Mouse (Mus musculus) liver, embryonic 14.5 days (tissue): ENCODE measurements around the gene Plxnb1. TPM values are rescaled to one million over a fixed set of nuclear protein-coding genes. Genes with fewer than 3 reads are reported as not detected.

Experiments used
- ATAC-seq: fragments of 200-750 bp; cut with Nextera tagmentation; 2 replicates; pipeline ENCODE4 v1.8.0; 2017; ENCODE audit warnings: moderate number of reproducible peaks, mild to moderate bottlenecking, moderate library complexity; ENCODE audit not compliant: insufficient read depth
- DNase-seq, 3 experiments: peaks; one replicate each; pipeline ENCODE4 v3.0.0-alpha.2; 2012 to 2013; ENCODE audit warnings: low read depth in 3 of 3, low spot score in 3 of 3
- H3K27ac ChIP-seq: fragments of 300-500 bp; sonication (generic); 2 replicates; pipeline ENCODE4 v1.5.1; 2014; ENCODE audit warnings: moderate library complexity, mild to moderate bottlenecking, control low read depth, inconsistent platforms
- H3K27me3 ChIP-seq: fragments of 300-500 bp; sonication (generic); 2 replicates; pipeline ENCODE4 v1.6.1; 2014; ENCODE audit warnings: mild to moderate bottlenecking, low read length, moderate library complexity; ENCODE audit not compliant: control insufficient read depth, insufficient read depth
- H3K36me3 ChIP-seq: fragments of 300-500 bp; sonication (generic); replicated peaks from 2 replicates; pipeline ENCODE4 v1.6.1; 2014; ENCODE audit warnings: low read depth; ENCODE audit not compliant: control insufficient read depth, insufficient read depth
- H3K4me1 ChIP-seq, 2 experiments: fragments of 200-500 bp in 1 of 2; fragments of 300-500 bp in 1 of 2; sonication (generic) in 1 of 2; replicated peaks; 2 replicates each; pipeline ENCODE4 v1.6.1; 2012 to 2014; ENCODE audit warnings: antibody characterized with exemption in 1 of 2, inconsistent platforms in 1 of 2, low read length in 1 of 2; ENCODE audit not compliant: control insufficient read depth in 2 of 2, insufficient read depth in 2 of 2
- H3K4me2 ChIP-seq: fragments of 300-500 bp; sonication (generic); 2 replicates; pipeline ENCODE4 v1.6.1; 2014; ENCODE audit warnings: low read depth, mild to moderate bottlenecking, control low read depth, moderate library complexity
- H3K4me3 ChIP-seq, 2 experiments: fragments of 200-500 bp in 1 of 2; fragments of 300-500 bp in 1 of 2; sonication (generic) in 1 of 2; 2 replicates each; pipeline ENCODE4 v1.5.1; 2012 to 2014; ENCODE audit warnings: low read depth in 2 of 2, low read length in 2 of 2, mild to moderate bottlenecking in 2 of 2, control low read depth in 1 of 2, inconsistent platforms in 1 of 2, moderate library complexity in 1 of 2; ENCODE audit not compliant: insufficient read depth in 1 of 2
- H3K9ac ChIP-seq: fragments of 300-500 bp; sonication (generic); replicated peaks from 2 replicates; pipeline ENCODE4 v1.6.1; 2014; ENCODE audit warnings: mild to moderate bottlenecking, control low read depth, moderate library complexity
- H3K9me3 ChIP-seq: fragments of 300-500 bp; sonication (generic); 2 replicates; pipeline ENCODE4 v1.6.1; 2016; ENCODE audit warnings: low read length, mixed read lengths; ENCODE audit not compliant: control insufficient read depth
- CTCF ChIP-seq: IDR thresholded peaks from 2 replicates; pipeline ENCODE4 v1.5.1; 2016; ENCODE audit warnings: antibody characterized with exemption, low read depth, control low read depth
- EP300 ChIP-seq: IDR thresholded peaks from 2 replicates; pipeline ENCODE4 v1.6.1; 2016; ENCODE audit warnings: antibody characterized with exemption, low read depth
- WGBS: fragments of 180-500 bp; shearing (Covaris S2); extraction: QIAGEN DNeasy Blood & Tissue Kit; methylation state at CpG from one replicate; pipeline ENCODE4 v1.1.7; 2014; ENCODE audit not compliant: insufficient replicate concordance; 5-methylcytosine and 5-hydroxymethylcytosine counted together
- polyA plus RNA-seq, 2 experiments: library from polyadenylated mRNA; depleted of rRNA in 1 of 2; stranded (reverse) in 1 of 2; unstranded in 1 of 2; fragments of >200 nt; fragmentation: Nextera tagmentation in 1 of 2; extraction: Ambion mirVana in 1 of 2; gene quantifications; 2 replicates each; pipeline versions ENCODE4 v1.2.1 to v1.2.3; 2012 to 2014

The Plxnb1 gene
- polyA plus RNA-seq, 2 experiments = 2.9 to 4.3 TPM

DNA sequence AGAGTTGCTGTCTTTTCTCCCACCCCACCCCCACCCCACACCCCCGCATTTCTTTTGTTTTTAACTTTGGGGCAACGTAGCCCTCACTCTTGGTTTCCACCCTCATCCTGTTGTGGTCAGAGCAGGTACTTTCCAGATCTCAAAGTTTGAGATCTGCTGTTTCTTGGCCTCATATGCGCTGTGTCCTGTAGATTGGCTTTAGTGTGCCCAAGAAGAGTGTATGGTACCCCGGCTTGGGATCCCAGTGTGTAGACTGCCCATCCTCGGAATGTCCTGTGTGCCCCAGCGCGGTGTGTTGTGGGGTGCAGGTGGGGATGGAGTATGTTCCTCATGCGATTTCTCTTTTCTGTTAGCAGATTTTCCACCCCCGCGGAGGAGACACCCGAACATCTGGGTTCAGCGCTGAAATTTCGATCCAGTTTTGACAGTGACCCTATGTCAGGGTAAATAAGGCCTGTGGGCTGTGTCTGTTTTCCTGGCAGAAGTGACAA lies 44.1 kb upstream of the Plxnb1 start:
- H3K9me3 ChIP-seq = no peaks in the 10 kb centered on the region
- no peaks in the 10 kb centered on the region for H3K27me3 ChIP-seq
- no peak overlapping the region for H3K27ac ChIP-seq
- no peaks in the 10 kb centered on the region for H3K36me3 ChIP-seq
- ATAC-seq (no peak), DNase-seq (no peak)
- TF ChIP-seq CTCF = no peak
- H3K4me3 ChIP-seq = no peak overlapping the region
- 67% methylated on average over 13 of the region's 13 CpGs for WGBS
- H3K4me2 ChIP-seq = no peak overlapping the region
- no peak overlapping the region for H3K9ac ChIP-seq
- peaks cover 0 to 10% of the 10 kb centered on the region in 2 experiments; a peak in 2 of 4 replicates for H3K4me1 ChIP-seq

- no peak overlapping the region for H3K27ac ChIP-seq
- TF ChIP-seq EP300 = no peak
- no peaks in the 10 kb centered on the region for H3K27me3 ChIP-seq
- DNase-seq = no peak
- no peak overlapping the region for H3K9ac ChIP-seq
- peaks cover 0 to 10% of the 10 kb centered on the region in 2 experiments; a peak in 2 of 4 replicates for H3K4me1 ChIP-seq
- H3K4me2 ChIP-seq = no peak overlapping the region
- no peak overlapping the region for H3K4me3 ChIP-seq
- WGBS = 66% methylated on average over 10 of the region's 10 CpGs
- H3K36me3 ChIP-seq = no peaks in the 10 kb centered on the region
- no peak for ATAC-seq
- H3K9me3 ChIP-seq = no peaks in the 10 kb centered on the region
These were observed 43.3 kb upstream of the Plxnb1 start for GRCm38 (mm10) chr9:109051651-109052489.

GRCm38 (mm10) chr9:109052490-109053260 lies 42.5 kb upstream of the Plxnb1 start:
- no peak overlapping the region for H3K4me2 ChIP-seq
- WGBS = 80% methylated on average over 9 of the region's 9 CpGs
- ATAC-seq = no peak
- TF ChIP-seq CTCF = no peak
- TF ChIP-seq EP300 = no peak
- H3K4me3 ChIP-seq = no peak overlapping the region
- peaks cover 0 to 10% of the 10 kb centered on the region in 2 experiments; a peak in 2 of 4 replicates for H3K4me1 ChIP-seq
- no peaks in the 10 kb centered on the region for H3K27me3 ChIP-seq
- DNase-seq = no peak
- no peak overlapping the region for H3K9ac ChIP-seq
- no peak overlapping the region for H3K27ac ChIP-seq
- no peaks in the 10 kb centered on the region for H3K9me3 ChIP-seq
- no peaks in the 10 kb centered on the region; the same call in 1 of the 2 replicates for H3K36me3 ChIP-seq

GRCm38 (mm10) chr9:109053366-109053765 lies 41.8 kb upstream of the Plxnb1 start:
- no peak for ATAC-seq
- no peak overlapping the region for H3K9ac ChIP-seq
- H3K9me3 ChIP-seq = no peaks in the 10 kb centered on the region
- no peak overlapping the region for H3K4me2 ChIP-seq
- no peak for TF ChIP-seq EP300
- no peak for TF ChIP-seq CTCF
- no peak overlapping the region for H3K4me3 ChIP-seq
- H3K27ac ChIP-seq = no peak overlapping the region
- 66% methylated on average over 3 of the region's 3 CpGs for WGBS
- peaks cover 0 to 10% of the 10 kb centered on the region in 2 experiments; a peak in 2 of 4 replicates for H3K4me1 ChIP-seq
- no peak for DNase-seq
- no peaks in the 10 kb centered on the region for H3K27me3 ChIP-seq
- H3K36me3 ChIP-seq = peaks cover 5% of the 10 kb centered on the region

- peaks cover 2 to 13% of the 10 kb centered on the region in 2 experiments; a peak in 2 of 4 replicates for H3K4me1 ChIP-seq
- no peak overlapping the region for H3K27ac ChIP-seq
- WGBS = 56% methylated on average over 6 of the region's 6 CpGs
- no peaks in the 10 kb centered on the region for H3K27me3 ChIP-seq
- no peak for DNase-seq
- H3K9ac ChIP-seq = no peak overlapping the region
- no peak overlapping the region for H3K4me3 ChIP-seq
- peaks cover 5% of the 10 kb centered on the region for H3K36me3 ChIP-seq
- ATAC-seq = no peak
- no peak overlapping the region for H3K4me2 ChIP-seq
- no peak for TF ChIP-seq EP300
- no peak for TF ChIP-seq CTCF
- no peaks in the 10 kb centered on the region for H3K9me3 ChIP-seq
These were observed 41.3 kb upstream of the Plxnb1 start for GRCm38 (mm10) chr9:109053851-109054250.
